Mouse (Mus musculus) myocyte (in vitro differentiated cells): ENCODE measurements around the gene Stk4. TPM values are rescaled to one million over a fixed set of nuclear protein-coding genes. Genes with fewer than 3 reads are reported as not detected.

ENCODE experiments used
- H3K27me3 ChIP-seq: one replicate; pipeline ENCODE4 v1.6.1; 2011; ENCODE audit not compliant: control insufficient read depth, insufficient read depth, insufficient read length
- H3K36me3 ChIP-seq: one replicate; pipeline ENCODE4 v1.6.1; 2011; ENCODE audit not compliant: control insufficient read depth, insufficient read depth
- H3K4me2 ChIP-seq: one replicate; pipeline ENCODE4 v1.6.1; 2011; ENCODE audit warnings: low read depth, control low read depth
- H3K4me3 ChIP-seq: one replicate; pipeline ENCODE4 v1.5.1; 2011; ENCODE audit warnings: mild to moderate bottlenecking, control low read depth, moderate library complexity
- H3K79me2 ChIP-seq: one replicate; pipeline ENCODE4 v1.6.1; 2011; ENCODE audit not compliant: control insufficient read depth, insufficient read depth
- H3ac ChIP-seq: one replicate; pipeline ENCODE4 v1.6.1; 2011; ENCODE audit not compliant: control insufficient read depth, insufficient read length
- CEBPB ChIP-seq: IDR thresholded peaks from 2 replicates; pipeline ENCODE4 v1.6.1; 2011; ENCODE audit warnings: mild to moderate bottlenecking, moderate library complexity; ENCODE audit not compliant: poor library complexity, insufficient read depth, severe bottlenecking
- E2F4 ChIP-seq: IDR thresholded peaks from one replicate; pipeline ENCODE4 v1.6.1; 2011; ENCODE audit warnings: mild to moderate bottlenecking, control low read depth, moderate library complexity; ENCODE audit not compliant: insufficient read depth
- MAX ChIP-seq: IDR thresholded peaks from one replicate; pipeline ENCODE4 v1.6.1; 2011; ENCODE audit warnings: low read depth, mild to moderate bottlenecking, control low read depth
- MYOD1 ChIP-seq, 3 experiments: IDR thresholded peaks; one replicate each; pipeline ENCODE4 v1.6.1; 2011; ENCODE audit warnings: control low read depth in 2 of 3, low read depth in 2 of 3, mild to moderate bottlenecking in 2 of 3, moderate library complexity in 1 of 3; ENCODE audit not compliant: insufficient read length in 2 of 3, control insufficient read depth in 1 of 3
- MYOG ChIP-seq, 3 experiments: IDR thresholded peaks; one replicate each; pipeline ENCODE4 v1.6.1; 2011; ENCODE audit warnings: control low read depth in 2 of 3, low read depth in 2 of 3, mild to moderate bottlenecking in 2 of 3; ENCODE audit not compliant: insufficient read length in 2 of 3, control insufficient read depth in 1 of 3, insufficient read depth in 1 of 3
- POLR2A ChIP-seq: IDR thresholded peaks from one replicate; pipeline ENCODE4 v1.6.1; 2011; ENCODE audit warnings: low read depth, mild to moderate bottlenecking, control low read depth, moderate library complexity; ENCODE audit not compliant: insufficient read length
- POLR2AphosphoS2 ChIP-seq: IDR thresholded peaks from one replicate; pipeline ENCODE4 v1.6.1; 2011; ENCODE audit warnings: low read depth, control low read depth; ENCODE audit not compliant: insufficient read length
- REST ChIP-seq: IDR thresholded peaks from one replicate; pipeline ENCODE4 v1.6.1; 2011; ENCODE audit warnings: mild to moderate bottlenecking, control low read depth, moderate library complexity; ENCODE audit not compliant: insufficient read depth, insufficient read length
- SRF ChIP-seq: IDR thresholded peaks from one replicate; pipeline ENCODE4 v1.6.1; 2011; ENCODE audit warnings: low read depth; ENCODE audit not compliant: control insufficient read depth, insufficient read length
- TCF12 ChIP-seq: IDR thresholded peaks from one replicate; pipeline ENCODE4 v1.6.1; 2011; ENCODE audit warnings: mild to moderate bottlenecking, control low read depth; ENCODE audit not compliant: poor library complexity, insufficient read depth, severe bottlenecking
- TCF3 ChIP-seq: IDR thresholded peaks from one replicate; pipeline ENCODE4 v1.6.1; 2011; ENCODE audit warnings: low read depth, control low read depth; ENCODE audit not compliant: insufficient read length
- USF1 ChIP-seq: IDR thresholded peaks from one replicate; pipeline ENCODE4 v1.6.1; 2011; ENCODE audit warnings: low read depth, mild to moderate bottlenecking, control low read depth, moderate library complexity
- polyA plus RNA-seq: library from polyadenylated mRNA; unstranded; fragments of >200 nt; fragmentation: generic; extraction: Trizol; gene quantifications from one replicate; pipeline ENCODE4 v1.2.1, GENCODE M21; 2012; ENCODE audit warnings: missing spikeins

Gene Stk4
- polyA plus RNA-seq, 1 experiment = 9.8 TPM

GRCm38 (mm10) chr2:164084342-164084700 lies 14.2 kb downstream of the Stk4 start:
- no peak overlapping the region for H3K4me2 ChIP-seq
- no peak for TF ChIP-seq POLR2AphosphoS2
- TF ChIP-seq POLR2A = no peak
- no peak for TF ChIP-seq E2F4
- TF ChIP-seq USF1 = no peak
- no peak for TF ChIP-seq TCF3
- TF ChIP-seq MYOD1 (IDR thresholded peaks at IDR 0.05; ENCODE audit: control insufficient read depth in 1 of 3, insufficient read length in 2 of 3, low read depth in 2 of 3) = no peak
- no peak for TF ChIP-seq TCF12
- peaks cover 52% of the 10 kb centered on the region for H3K36me3 ChIP-seq
- H3K79me2 ChIP-seq = no peaks in the 10 kb centered on the region
- no peaks in the 10 kb centered on the region for H3K27me3 ChIP-seq
- H3K4me3 ChIP-seq = no peak overlapping the region
- H3ac ChIP-seq = no peak overlapping the region

- H3K27me3 ChIP-seq = no peaks in the 10 kb centered on the region
- no peak overlapping the region for H3ac ChIP-seq
- no peak overlapping the region for H3K4me2 ChIP-seq
- TF ChIP-seq MYOG (IDR thresholded peaks at IDR 0.05; ENCODE audit: control insufficient read depth in 1 of 3, insufficient read depth in 1 of 3, insufficient read length in 2 of 3, low read depth in 2 of 3) (no peak), E2F4 (no peak), POLR2A (no peak), REST (no peak), MYOD1 (IDR thresholded peaks at IDR 0.05; ENCODE audit: control insufficient read depth in 1 of 3, insufficient read length in 2 of 3, low read depth in 2 of 3) (no peak), MAX (no peak), SRF (no peak), TCF3 (no peak), CEBPB (no peak), TCF12 (no peak)
- H3K4me3 ChIP-seq = no peak overlapping the region
- peaks cover 40% of the 10 kb centered on the region for H3K36me3 ChIP-seq
- H3K79me2 ChIP-seq = no peaks in the 10 kb centered on the region
Measured at GRCm38 (mm10) chr2:164087416-164088017, 17.4 kb downstream of the Stk4 start.

GRCm38 (mm10) chr2:164089508-164089907 lies 19.4 kb downstream of the Stk4 start:
- no peak overlapping the region for H3K4me2 ChIP-seq
- no peak overlapping the region for H3K4me3 ChIP-seq
- H3ac ChIP-seq = no peak overlapping the region
- no peaks in the 10 kb centered on the region for H3K27me3 ChIP-seq
- no peaks in the 10 kb centered on the region for H3K79me2 ChIP-seq
- TF ChIP-seq TCF3 (no peak), POLR2A (no peak), SRF (no peak), TCF12 (no peak), CEBPB (no peak), MYOD1 (IDR thresholded peaks at IDR 0.05; ENCODE audit: control insufficient read depth in 1 of 3, insufficient read length in 2 of 3, low read depth in 2 of 3) (no peak), REST (no peak)
- H3K36me3 ChIP-seq = peaks cover 30% of the 10 kb centered on the region

GRCm38 (mm10) chr2:164094152-164094551 lies 24.0 kb downstream of the Stk4 start:
- TF ChIP-seq POLR2A = no peak
- no peak for TF ChIP-seq E2F4
- TF ChIP-seq MYOD1 (IDR thresholded peaks at IDR 0.05; ENCODE audit: control insufficient read depth in 1 of 3, insufficient read length in 2 of 3, low read depth in 2 of 3) = no peak
- TF ChIP-seq MYOG (IDR thresholded peaks at IDR 0.05; ENCODE audit: control insufficient read depth in 1 of 3, insufficient read depth in 1 of 3, insufficient read length in 2 of 3, low read depth in 2 of 3) = no peak
- no peak for TF ChIP-seq TCF12
- no peak for TF ChIP-seq TCF3
- no peak for TF ChIP-seq POLR2AphosphoS2
- no peak for TF ChIP-seq MAX
- TF ChIP-seq USF1 = no peak
- no peak for TF ChIP-seq CEBPB
- Histone ChIP-seq H3K27me3 (no peaks in the 10 kb centered on the region), H3K79me2 (no peaks in the 10 kb centered on the region), H3ac (no peak overlapping the region), H3K4me3 (no peak overlapping the region), H3K4me2 (no peak overlapping the region), H3K36me3 (peaks cover 13% of the 10 kb centered on the region)

GRCm38 (mm10) chr2:164098603-164099250 lies 28.6 kb downstream of the Stk4 start:
- no peak for TF ChIP-seq SRF
- peaks cover 13% of the 10 kb centered on the region for H3K36me3 ChIP-seq
- H3K27me3 ChIP-seq = no peaks in the 10 kb centered on the region
- no peak overlapping the region for H3K4me3 ChIP-seq
- H3ac ChIP-seq = no peak overlapping the region
- H3K79me2 ChIP-seq = no peaks in the 10 kb centered on the region
- no peak overlapping the region for H3K4me2 ChIP-seq
